Mouse (Mus musculus) megakaryocyte, embryonic 14.5 days (primary cell): ENCODE data around the gene Yjefn3.

ENCODE experiments used
- FLI1 ChIP-seq: IDR thresholded peaks from 2 replicates; pipeline ENCODE4 v1.6.1; 2012; ENCODE audit warnings: low read length, inconsistent platforms, mixed read lengths
- GATA1 ChIP-seq: IDR thresholded peaks from 3 replicates; pipeline ENCODE4 v1.6.1; 2012; ENCODE audit warnings: mixed read lengths, low read length, inconsistent platforms, borderline replicate concordance

DNA sequence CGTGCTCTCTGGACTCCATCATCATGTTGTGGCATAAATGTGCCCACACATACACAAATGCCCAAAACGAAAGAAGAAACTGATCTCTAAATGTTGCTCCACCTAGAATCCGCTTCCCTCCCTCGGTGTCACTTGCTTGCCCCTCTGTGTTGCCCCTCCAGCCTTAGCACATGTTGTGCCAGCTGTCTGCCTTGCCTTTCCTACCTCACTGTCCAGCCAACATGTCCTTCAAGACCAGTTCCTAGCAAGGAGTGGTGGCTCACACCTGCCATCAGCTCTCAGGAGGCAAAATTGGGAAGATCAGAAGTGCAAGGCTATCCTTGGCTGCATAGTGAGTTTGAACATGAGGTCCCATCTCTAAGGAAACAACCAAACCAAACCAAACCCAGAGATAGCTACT, 25.1 kb downstream of the Yjefn3 start:
- TF ChIP-seq GATA1: no peak
- TF ChIP-seq FLI1: no peak
